Mouse (Mus musculus) midbrain, embryonic 13.5 days (tissue): ENCODE measurements around the gene Tmem132d. TPM values are rescaled to one million over a fixed set of nuclear protein-coding genes. Genes with fewer than 3 reads are reported as not detected.

Experiments
- ATAC-seq: fragments of 200-750 bp; cut with Nextera tagmentation; 2 replicates; pipeline ENCODE4 v1.8.0; 2017; ENCODE audit warnings: mild to moderate bottlenecking, moderate TSS enrichment, moderate library complexity
- H3K27ac ChIP-seq: fragments of 300-500 bp; sonication (generic); 2 replicates; pipeline ENCODE4 v1.5.1; 2015; ENCODE audit warnings: inconsistent platforms, mild to moderate bottlenecking, moderate library complexity
- H3K27me3 ChIP-seq: fragments of 300-500 bp; sonication (generic); 2 replicates; pipeline ENCODE4 v1.6.1; 2015; ENCODE audit warnings: mild to moderate bottlenecking, inconsistent platforms
- H3K36me3 ChIP-seq: fragments of 300-500 bp; sonication (generic); 2 replicates; pipeline ENCODE4 v1.6.1; 2015; ENCODE audit warnings: mild to moderate bottlenecking, inconsistent platforms
- H3K4me1 ChIP-seq: fragments of 300-500 bp; sonication (generic); replicated peaks from 2 replicates; pipeline ENCODE4 v1.6.1; 2015; ENCODE audit warnings: inconsistent platforms
- H3K4me2 ChIP-seq: fragments of 300-500 bp; sonication (generic); replicated peaks from 2 replicates; pipeline ENCODE4 v1.6.1; 2015; ENCODE audit warnings: moderate library complexity, mild to moderate bottlenecking, inconsistent platforms
- H3K4me3 ChIP-seq: fragments of 300-500 bp; sonication (generic); replicated peaks from 2 replicates; pipeline ENCODE4 v1.5.1; 2015; ENCODE audit warnings: mild to moderate bottlenecking, inconsistent platforms
- H3K9ac ChIP-seq: fragments of 300-500 bp; sonication (generic); replicated peaks from 2 replicates; pipeline ENCODE4 v1.6.1; 2015; ENCODE audit warnings: mild to moderate bottlenecking, inconsistent platforms
- H3K9me3 ChIP-seq: fragments of 300-500 bp; sonication (generic); 2 replicates; pipeline ENCODE4 v1.6.1; 2016; ENCODE audit warnings: mild to moderate bottlenecking, inconsistent platforms
- WGBS: fragments of 180-500 bp; shearing (Covaris S2); methylation state at CpG from one replicate; pipeline ENCODE4 v1.1.7; 2015; 5-methylcytosine and 5-hydroxymethylcytosine counted together
- polyA plus RNA-seq: library from polyadenylated mRNA; unstranded; fragments of >200 nt; fragmentation: Nextera tagmentation; extraction: Ambion mirVana; gene quantifications from 2 replicates; pipeline ENCODE4 v1.2.1, GENCODE M21; 2015

The Tmem132d gene
- polyA plus RNA-seq, 1 experiment from 2014 or later, result 1.3 TPM

GRCm38 (mm10) chr5:128122656-128123055 is 310.2 kb downstream of the Tmem132d start:
- 89% methylated on average over 3 of the region's 3 CpGs for WGBS
- H3K4me2 ChIP-seq, result no peak overlapping the region
- H3K4me3 ChIP-seq, result no peak overlapping the region
- no peaks in the 10 kb centered on the region for H3K4me1 ChIP-seq
- H3K27ac ChIP-seq, result no peak overlapping the region
- no peak overlapping the region for H3K9ac ChIP-seq
- no peaks in the 10 kb centered on the region for H3K9me3 ChIP-seq
- ATAC-seq, result no peak
- H3K36me3 ChIP-seq, result no peaks in the 10 kb centered on the region
- no peaks in the 10 kb centered on the region for H3K27me3 ChIP-seq

GRCm38 (mm10) chr5:128119171-128119570 is 313.7 kb downstream of the Tmem132d start:
- Histone ChIP-seq H3K27ac (no peak overlapping the region), H3K27me3 (no peaks in the 10 kb centered on the region), H3K4me1 (no peaks in the 10 kb centered on the region), H3K4me3 (no peak overlapping the region), H3K36me3 (no peaks in the 10 kb centered on the region), H3K9me3 (no peaks in the 10 kb centered on the region), H3K4me2 (no peak overlapping the region), H3K9ac (no peak overlapping the region)
- WGBS, result 58% methylated on average over 3 of the region's 3 CpGs
- ATAC-seq, result no peak

- Histone ChIP-seq H3K4me3 (no peak overlapping the region), H3K4me1 (no peaks in the 10 kb centered on the region), H3K27me3 (no peaks in the 10 kb centered on the region), H3K36me3 (no peaks in the 10 kb centered on the region), H3K27ac (no peak overlapping the region), H3K9ac (no peak overlapping the region), H3K9me3 (peaks cover 6% of the 10 kb centered on the region; the same call in 1 of the 2 replicates), H3K4me2 (no peak overlapping the region)
- no peak for ATAC-seq
- 86% methylated on average over 8 of the region's 8 CpGs for WGBS
Observed at GRCm38 (mm10) chr5:128113107-128113506, 319.8 kb downstream of the Tmem132d start.

- WGBS, result 96% methylated on average over 3 of the region's 3 CpGs
- no peaks in the 10 kb centered on the region for H3K27me3 ChIP-seq
- no peak overlapping the region for H3K27ac ChIP-seq
- H3K4me3 ChIP-seq, result no peak overlapping the region
- H3K4me1 ChIP-seq, result no peaks in the 10 kb centered on the region
- no peak overlapping the region for H3K4me2 ChIP-seq
- H3K9me3 ChIP-seq, result peaks cover 6% of the 10 kb centered on the region; the same call in 1 of the 2 replicates
- no peak overlapping the region for H3K9ac ChIP-seq
- ATAC-seq, result no peak
- H3K36me3 ChIP-seq, result no peaks in the 10 kb centered on the region
Observed at GRCm38 (mm10) chr5:128112518-128112917, 320.4 kb downstream of the Tmem132d start.

- ATAC-seq, result no peak
- H3K27ac ChIP-seq, result no peak overlapping the region
- 77% methylated on average over 5 of the region's 5 CpGs for WGBS
Observed at GRCm38 (mm10) chr5:128111664-128112063, 321.2 kb downstream of the Tmem132d start.

GRCm38 (mm10) chr5:128102556-128102955 is 330.3 kb downstream of the Tmem132d start:
- Histone ChIP-seq H3K9me3 (peaks cover 9% of the 10 kb centered on the region; the same call in 1 of the 2 replicates), H3K4me2 (no peak overlapping the region), H3K27me3 (no peaks in the 10 kb centered on the region), H3K4me3 (no peak overlapping the region), H3K36me3 (no peaks in the 10 kb centered on the region), H3K4me1 (no peaks in the 10 kb centered on the region), H3K27ac (no peak overlapping the region), H3K9ac (no peak overlapping the region)
- WGBS, result 72% methylated on average over 8 of the region's 8 CpGs
- no peak for ATAC-seq

More at GRCm38 (mm10) chr5:128111664-128112063, 321.2 kb downstream of the Tmem132d start:
- Histone ChIP-seq H3K4me3 (no peak overlapping the region), H3K9ac (no peak overlapping the region), H3K9me3 (peaks cover 6% of the 10 kb centered on the region; the same call in 1 of the 2 replicates), H3K36me3 (no peaks in the 10 kb centered on the region), H3K4me2 (no peak overlapping the region), H3K4me1 (no peaks in the 10 kb centered on the region), H3K27me3 (no peaks in the 10 kb centered on the region)

- no peaks in the 10 kb centered on the region for H3K4me1 ChIP-seq
- no peaks in the 10 kb centered on the region for H3K36me3 ChIP-seq
- H3K27ac ChIP-seq, result no peak overlapping the region
- H3K27me3 ChIP-seq, result no peaks in the 10 kb centered on the region
- H3K4me3 ChIP-seq, result no peak overlapping the region
- H3K4me2 ChIP-seq, result no peak overlapping the region
- no peak overlapping the region for H3K9ac ChIP-seq
- H3K9me3 ChIP-seq, result 0 out of 2 replicates have a peak, but pooled peaks cover 9% of the 10 kb centered on the region
- WGBS, result 86% methylated on average over 5 of the region's 5 CpGs
- no peak for ATAC-seq
Observed at GRCm38 (mm10) chr5:128100331-128100730, 332.5 kb downstream of the Tmem132d start.

GRCm38 (mm10) chr5:128099439-128099838 is 333.4 kb downstream of the Tmem132d start:
- ATAC-seq, result no peak
- 85% methylated on average over 2 of the region's 2 CpGs for WGBS
- H3K36me3 ChIP-seq, result no peaks in the 10 kb centered on the region

GRCm38 (mm10) chr5:128090578-128090977 is 342.3 kb downstream of the Tmem132d start:
- H3K4me1 ChIP-seq, result no peaks in the 10 kb centered on the region
- no peaks in the 10 kb centered on the region for H3K9me3 ChIP-seq
- ATAC-seq, result no peak
- no peaks in the 10 kb centered on the region for H3K36me3 ChIP-seq
- H3K4me3 ChIP-seq, result no peak overlapping the region
- H3K27ac ChIP-seq, result no peak overlapping the region
- H3K4me2 ChIP-seq, result no peak overlapping the region
- WGBS, result 91% methylated on average over 5 of the region's 5 CpGs
- no peaks in the 10 kb centered on the region for H3K27me3 ChIP-seq
- no peak overlapping the region for H3K9ac ChIP-seq

More at GRCm38 (mm10) chr5:128099439-128099838, 333.4 kb downstream of the Tmem132d start:
- no peak overlapping the region for H3K4me3 ChIP-seq
- H3K27ac ChIP-seq, result no peak overlapping the region
- no peak overlapping the region for H3K4me2 ChIP-seq
- H3K9ac ChIP-seq, result no peak overlapping the region
- H3K27me3 ChIP-seq, result no peaks in the 10 kb centered on the region
- 0 out of 2 replicates have a peak, but pooled peaks cover 9% of the 10 kb centered on the region for H3K9me3 ChIP-seq
- H3K4me1 ChIP-seq, result no peaks in the 10 kb centered on the region

- H3K4me3 ChIP-seq, result no peak overlapping the region
- H3K27me3 ChIP-seq, result no peaks in the 10 kb centered on the region
- H3K9ac ChIP-seq, result no peak overlapping the region
- WGBS, result 78% methylated on average over 5 of the region's 5 CpGs
- H3K9me3 ChIP-seq, result no peaks in the 10 kb centered on the region
- ATAC-seq, result no peak
- no peak overlapping the region for H3K4me2 ChIP-seq
- no peak overlapping the region for H3K27ac ChIP-seq
- no peaks in the 10 kb centered on the region for H3K4me1 ChIP-seq
- no peaks in the 10 kb centered on the region for H3K36me3 ChIP-seq
Observed at GRCm38 (mm10) chr5:128075456-128075855, 357.4 kb downstream of the Tmem132d start.

GRCm38 (mm10) chr5:128072616-128073015 is 360.3 kb downstream of the Tmem132d start:
- Histone ChIP-seq H3K36me3 (no peaks in the 10 kb centered on the region), H3K4me3 (no peak overlapping the region), H3K9me3 (no peaks in the 10 kb centered on the region; the same call in 1 of the 2 replicates), H3K4me1 (no peaks in the 10 kb centered on the region), H3K27ac (no peak overlapping the region), H3K27me3 (no peaks in the 10 kb centered on the region), H3K9ac (no peak overlapping the region), H3K4me2 (no peak overlapping the region)
- no peak for ATAC-seq
- WGBS, result 80% methylated on average over 2 of the region's 2 CpGs

- no peak for ATAC-seq
- Histone ChIP-seq H3K36me3 (no peaks in the 10 kb centered on the region), H3K9me3 (no peaks in the 10 kb centered on the region), H3K4me1 (no peaks in the 10 kb centered on the region), H3K27me3 (no peaks in the 10 kb centered on the region), H3K9ac (no peak overlapping the region), H3K4me3 (no peak overlapping the region), H3K27ac (no peak overlapping the region), H3K4me2 (no peak overlapping the region)
- 76% methylated on average over 9 of the region's 9 CpGs for WGBS
Observed at GRCm38 (mm10) chr5:128041781-128042180, 391.1 kb downstream of the Tmem132d start.

- ATAC-seq, result no peak
- Histone ChIP-seq H3K4me3 (no peak overlapping the region), H3K36me3 (no peaks in the 10 kb centered on the region), H3K9ac (no peak overlapping the region), H3K4me1 (no peaks in the 10 kb centered on the region), H3K9me3 (no peaks in the 10 kb centered on the region), H3K4me2 (no peak overlapping the region), H3K27ac (no peak overlapping the region), H3K27me3 (no peaks in the 10 kb centered on the region)
- 96% methylated on average over 6 of the region's 6 CpGs for WGBS
Observed at GRCm38 (mm10) chr5:128040036-128040435, 392.8 kb downstream of the Tmem132d start.
